Mouse (Mus musculus) hindbrain, embryonic 12.5 days (tissue): Measurements from ENCODE around the gene Bcl6b. TPM values are rescaled to one million over a fixed set of nuclear protein-coding genes. Genes with fewer than 3 reads are reported as not detected.
A peak's percentile ranks its signal among the peaks of the same experiment; 100 is the strongest.

Experiments used
- ATAC-seq: fragments of 200-750 bp; cut with Nextera tagmentation; 2 replicates; pipeline ENCODE4 v1.8.0; 2017; ENCODE audit warnings: moderate TSS enrichment; ENCODE audit not compliant: low FRiP score
- H3K27ac ChIP-seq: fragments of 300-500 bp; sonication (generic); 2 replicates; pipeline ENCODE4 v1.5.1; 2016; ENCODE audit warnings: mild to moderate bottlenecking
- H3K27me3 ChIP-seq: fragments of 300-500 bp; sonication (generic); 2 replicates; pipeline ENCODE4 v1.6.1; 2016; ENCODE audit warnings: mild to moderate bottlenecking
- H3K36me3 ChIP-seq: fragments of 300-500 bp; sonication (generic); 2 replicates; pipeline ENCODE4 v1.6.1; 2016; ENCODE audit warnings: mild to moderate bottlenecking
- H3K4me1 ChIP-seq: fragments of 300-500 bp; sonication (generic); 2 replicates; pipeline ENCODE4 v1.6.1; 2016
- H3K4me2 ChIP-seq: fragments of 300-500 bp; sonication (generic); replicated peaks from 2 replicates; pipeline ENCODE4 v1.6.1; 2016; ENCODE audit warnings: mild to moderate bottlenecking
- H3K4me3 ChIP-seq: fragments of 300-500 bp; sonication (generic); 2 replicates; pipeline ENCODE4 v1.5.1; 2016; ENCODE audit warnings: mild to moderate bottlenecking
- H3K9ac ChIP-seq: fragments of 300-500 bp; sonication (generic); 2 replicates; pipeline ENCODE4 v1.6.1; 2016; ENCODE audit warnings: mild to moderate bottlenecking, moderate library complexity
- H3K9me3 ChIP-seq: fragments of 300-500 bp; sonication (generic); replicated peaks from 2 replicates; pipeline ENCODE4 v1.6.1; 2016; ENCODE audit warnings: mild to moderate bottlenecking
- WGBS: fragments of 180-500 bp; shearing (Covaris S2); methylation state at CpG from one replicate; pipeline ENCODE4 v1.1.7; 2016; 5-methylcytosine and 5-hydroxymethylcytosine counted together
- polyA plus RNA-seq: library from polyadenylated mRNA; unstranded; fragments of >200 nt; fragmentation: Nextera tagmentation; extraction: Ambion mirVana; gene quantifications from 2 replicates; pipeline ENCODE4 v1.2.1, GENCODE M21; 2016

Gene Bcl6b
- polyA plus RNA-seq, 1 experiment from 2014 or later = 5.4 TPM

DNA sequence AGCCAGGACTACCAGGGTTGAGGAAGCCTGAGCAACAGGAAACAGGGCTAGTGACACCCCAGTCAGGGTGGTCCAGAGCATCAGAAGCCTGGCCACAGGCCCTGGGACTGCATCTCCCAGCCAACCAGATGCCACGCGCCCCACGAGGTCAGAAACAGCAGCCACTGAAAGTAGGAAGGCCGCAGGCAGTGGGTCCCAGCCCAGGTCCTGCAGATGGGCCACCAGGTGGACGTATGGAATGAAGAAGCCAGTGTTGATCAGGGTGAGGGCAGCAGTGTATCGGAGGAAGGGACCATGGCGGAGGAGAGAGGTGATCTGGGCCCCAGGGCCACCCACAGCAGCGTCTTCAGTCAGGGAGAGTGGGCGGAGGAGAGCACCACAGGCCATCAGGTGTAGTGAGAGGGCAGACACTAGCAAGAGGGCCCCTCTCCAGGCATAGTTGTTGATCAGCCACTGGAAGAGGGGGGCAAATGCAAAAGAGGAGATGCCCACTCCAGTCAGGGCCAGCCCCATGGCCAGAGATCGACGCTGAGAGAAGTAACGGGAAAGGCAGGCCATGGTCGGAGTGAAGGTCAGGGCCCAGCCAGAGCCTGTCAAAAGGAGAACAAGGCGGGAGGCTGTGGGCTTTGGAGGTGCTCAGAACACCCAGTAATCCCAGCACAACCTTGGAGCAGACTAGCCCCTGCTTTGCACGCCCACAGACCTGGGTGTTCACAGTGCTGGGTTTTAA, 10.7 kb downstream of the Bcl6b start:
- Histone ChIP-seq H3K9ac (peak overlapping the region; percentile 75; the same call in 1 of the 2 replicates), H3K27me3 (peaks cover 48% of the 10 kb centered on the region), H3K27ac (no peak overlapping the region), H3K4me2 (peak overlapping the region; percentile 86), H3K36me3 (peaks cover 21% of the 10 kb centered on the region), H3K4me1 (peaks cover 43% of the 10 kb centered on the region), H3K9me3 (no peaks in the 10 kb centered on the region), H3K4me3 (peak overlapping the region; percentile 53; the same call in 1 of the 2 replicates)
- WGBS = 89% methylated on average over 15 of the region's 15 CpGs
- no peak for ATAC-seq

DNA sequence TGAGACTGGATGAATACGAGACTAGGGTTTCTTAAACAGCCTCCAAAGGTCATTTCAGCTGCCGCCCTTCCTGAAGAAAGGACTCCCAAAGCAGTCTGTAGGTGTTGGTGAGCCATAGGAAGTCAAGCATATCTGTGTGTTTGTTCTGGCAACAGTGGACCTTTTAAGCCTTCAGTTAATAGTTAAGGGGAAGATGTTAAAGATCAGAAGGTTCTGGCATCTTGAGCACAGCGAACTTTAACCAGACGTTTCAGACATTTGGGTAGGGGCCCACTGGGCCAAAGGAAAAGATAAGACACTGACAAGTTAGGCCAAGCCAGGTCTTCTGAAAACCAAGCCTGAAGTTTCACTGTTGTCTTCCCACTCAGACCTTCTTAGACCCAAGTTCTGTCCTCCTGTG, 11.6 kb downstream of the Bcl6b start:
- Histone ChIP-seq H3K4me1 (peaks cover 47% of the 10 kb centered on the region), H3K27me3 (peaks cover 51% of the 10 kb centered on the region), H3K9me3 (no peaks in the 10 kb centered on the region), H3K4me3 (no peak overlapping the region), H3K27ac (no peak overlapping the region), H3K9ac (no peak overlapping the region), H3K36me3 (peaks cover 21% of the 10 kb centered on the region), H3K4me2 (no peak overlapping the region)
- 92% methylated on average over 4 of the region's 4 CpGs for WGBS
- ATAC-seq = no peak

DNA sequence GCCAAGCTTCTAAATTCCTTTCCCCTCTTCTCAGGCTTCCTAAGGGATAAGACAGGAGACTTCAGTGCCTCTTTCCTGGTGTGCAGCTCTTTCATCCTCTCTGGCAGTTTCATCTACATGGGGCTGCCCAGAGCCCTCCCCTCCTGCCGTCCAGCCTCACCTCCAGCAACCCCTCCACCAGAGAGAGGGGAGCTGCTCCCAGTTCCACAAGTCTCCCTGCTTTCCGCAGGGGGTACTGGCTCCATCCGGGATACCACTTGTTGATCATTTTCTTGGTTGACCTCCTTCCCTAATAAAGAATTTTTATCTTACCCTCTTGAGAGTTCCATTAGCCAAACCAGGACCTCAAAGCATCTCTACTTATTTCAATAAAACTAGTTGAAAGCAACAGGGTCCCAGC, 13.5 kb downstream of the Bcl6b start:
- Histone ChIP-seq H3K4me3 (no peak overlapping the region), H3K27me3 (peaks cover 66% of the 10 kb centered on the region), H3K4me1 (peaks cover 35% of the 10 kb centered on the region), H3K9ac (no peak overlapping the region), H3K4me2 (no peak overlapping the region), H3K36me3 (peaks cover 21% of the 10 kb centered on the region), H3K9me3 (no peaks in the 10 kb centered on the region), H3K27ac (no peak overlapping the region)
- no peak for ATAC-seq
- WGBS = 61% methylated on average over 2 of the region's 3 CpGs

DNA sequence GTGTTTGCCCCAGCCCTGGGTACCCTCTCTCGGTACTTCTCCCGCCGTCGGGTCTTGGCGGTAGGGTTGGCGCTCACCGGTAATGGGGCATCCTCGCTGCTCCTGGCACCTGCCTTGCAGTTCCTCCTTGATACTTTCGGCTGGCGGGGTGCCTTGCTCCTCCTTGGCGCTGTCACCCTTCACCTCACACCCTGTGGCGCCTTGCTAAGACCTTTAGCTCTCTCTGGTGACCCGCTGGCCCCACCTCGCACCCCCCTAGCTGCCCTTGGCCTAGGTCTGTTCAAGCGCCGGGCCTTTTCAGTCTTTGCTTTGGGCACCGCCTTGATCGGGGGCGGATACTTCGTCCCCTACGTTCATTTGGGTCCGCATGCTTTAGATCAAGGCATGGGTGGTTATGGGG, 14.3 kb downstream of the Bcl6b start:
- Histone ChIP-seq H3K9ac (no peak overlapping the region), H3K4me3 (peak overlapping the region; percentile 33), H3K4me2 (no peak overlapping the region), H3K27me3 (peaks cover 68% of the 10 kb centered on the region), H3K27ac (no peak overlapping the region), H3K9me3 (no peaks in the 10 kb centered on the region), H3K36me3 (peaks cover 21% of the 10 kb centered on the region), H3K4me1 (peaks cover 35% of the 10 kb centered on the region)
- WGBS = 7% methylated on average over 22 of the region's 22 CpGs
- no peak for ATAC-seq

DNA sequence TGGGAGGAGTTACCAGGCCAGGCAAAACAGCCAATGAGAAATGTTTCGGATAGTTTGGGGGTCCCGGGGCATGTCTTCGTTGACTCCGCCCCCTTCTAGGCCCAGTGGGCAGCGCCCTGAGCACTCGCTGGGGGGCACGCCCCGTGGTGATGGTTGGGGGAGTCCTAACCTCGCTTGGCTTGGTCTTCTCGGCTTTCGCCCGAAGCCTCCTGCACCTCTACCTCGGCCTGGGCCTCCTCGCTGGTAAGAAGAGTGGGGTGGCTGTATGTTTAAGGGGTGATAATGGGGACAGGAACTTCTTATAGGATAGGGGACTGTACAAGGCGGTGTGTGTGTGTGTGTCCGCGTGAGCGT, 14.8 kb downstream of the Bcl6b start:
- Histone ChIP-seq H3K36me3 (peaks cover 21% of the 10 kb centered on the region), H3K4me1 (peaks cover 31% of the 10 kb centered on the region), H3K4me2 (peak overlapping the region; percentile 57), H3K27me3 (peaks cover 68% of the 10 kb centered on the region), H3K9ac (peak overlapping the region; percentile 59; the same call in 1 of the 2 replicates), H3K9me3 (no peaks in the 10 kb centered on the region), H3K4me3 (peak overlapping the region; percentile 33), H3K27ac (no peak overlapping the region)
- no peak; the same call in 1 of the 2 replicates for ATAC-seq
- 6% methylated on average over 18 of the region's 18 CpGs for WGBS

DNA sequence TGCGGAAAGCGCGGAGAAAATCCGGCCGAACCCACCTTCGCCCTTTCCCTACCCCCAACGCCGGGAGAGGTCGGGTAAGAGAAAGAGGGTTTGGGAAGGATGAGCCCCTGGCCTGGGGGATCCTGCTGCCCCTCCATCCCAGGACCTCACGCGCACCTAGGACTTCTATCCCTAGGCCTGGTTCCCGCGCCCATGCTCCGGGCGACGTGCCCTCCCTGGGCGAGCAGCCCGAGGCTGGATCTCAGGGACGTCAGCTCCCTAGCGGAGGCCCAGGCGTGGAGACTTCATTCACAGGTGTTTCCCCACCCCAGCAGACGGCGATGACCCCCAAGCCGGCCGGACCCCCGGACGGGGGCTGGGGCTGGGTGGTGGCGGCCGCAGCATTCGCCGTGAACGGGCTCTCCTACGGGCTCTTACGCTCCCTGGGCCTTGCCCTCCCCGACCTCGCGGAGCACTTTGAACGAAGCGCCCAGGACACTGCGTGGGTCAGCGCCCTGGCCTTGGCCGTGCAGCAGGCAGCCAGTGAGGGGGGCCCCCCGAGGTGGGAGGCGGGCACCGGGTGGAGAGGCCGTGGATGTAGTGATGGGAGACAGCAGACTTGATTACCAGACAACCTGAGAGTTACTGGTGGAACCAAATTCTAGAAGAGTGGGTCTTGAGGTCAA, 15.3 kb downstream of the Bcl6b start:
- WGBS = under 1% methylated on average over 46 of the region's 46 CpGs
- Histone ChIP-seq H3K4me2 (peak overlapping the region; percentile 57), H3K4me1 (peaks cover 26% of the 10 kb centered on the region), H3K4me3 (peak overlapping the region; percentile 33), H3K36me3 (peaks cover 21% of the 10 kb centered on the region), H3K9ac (peak overlapping the region; percentile 59), H3K9me3 (no peaks in the 10 kb centered on the region), H3K27ac (no peak overlapping the region), H3K27me3 (peaks cover 68% of the 10 kb centered on the region)
- ATAC-seq = peak; percentile 38; the same call in 1 of the 2 replicates

DNA sequence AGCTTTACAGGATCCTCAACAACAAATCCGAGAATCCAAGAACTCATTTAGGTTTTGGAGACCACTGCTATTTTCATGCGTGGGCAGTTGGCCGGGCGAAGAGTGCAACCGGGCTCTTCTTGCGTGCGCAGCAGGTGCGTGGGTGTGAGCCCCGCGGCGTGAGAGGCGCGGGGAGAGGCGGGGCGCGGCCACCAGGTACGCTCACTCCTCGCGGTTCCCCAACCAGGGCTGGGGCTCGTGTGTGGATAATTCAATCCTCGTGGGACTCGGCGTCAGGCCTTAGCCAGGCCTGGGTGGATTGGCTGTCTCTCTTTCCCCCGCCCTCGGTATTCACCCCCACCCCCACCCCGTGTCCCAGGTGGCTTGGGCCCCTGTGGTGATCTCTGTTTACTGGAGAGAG, 15.9 kb downstream of the Bcl6b start:
- 7% methylated on average over 26 of the region's 26 CpGs for WGBS
- Histone ChIP-seq H3K4me1 (peaks cover 20% of the 10 kb centered on the region), H3K27ac (no peak overlapping the region), H3K36me3 (peaks cover 19% of the 10 kb centered on the region), H3K9ac (peak overlapping the region; percentile 59), H3K4me2 (peak overlapping the region; percentile 57), H3K27me3 (peaks cover 68% of the 10 kb centered on the region), H3K9me3 (no peaks in the 10 kb centered on the region), H3K4me3 (peak overlapping the region; percentile 33)
- ATAC-seq = peak; percentile 20; the same call in 1 of the 2 replicates

DNA sequence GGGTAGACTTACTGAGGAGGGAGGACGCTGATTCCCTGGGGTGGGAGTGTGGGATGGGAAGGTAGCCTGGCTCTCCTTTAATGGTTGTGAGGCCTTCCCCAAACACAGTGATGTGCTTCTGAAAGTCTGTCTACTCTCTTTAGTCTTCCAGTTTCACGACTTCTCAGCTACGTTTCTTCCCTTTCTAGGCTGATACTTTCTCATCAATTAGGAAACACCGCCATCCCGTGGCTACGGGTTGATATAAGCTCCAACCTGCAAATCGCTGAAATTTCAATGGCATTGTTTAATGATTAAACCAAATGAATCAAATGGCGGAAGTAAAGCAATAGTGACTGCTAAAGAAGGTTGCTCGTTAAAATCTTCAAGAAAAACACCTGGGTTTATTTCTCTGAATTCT, 16.7 kb downstream of the Bcl6b start:
- no peak for ATAC-seq
- peaks cover 15% of the 10 kb centered on the region for H3K36me3 ChIP-seq
- H3K4me2 ChIP-seq = no peak overlapping the region
- H3K4me3 ChIP-seq = no peak overlapping the region
- H3K9ac ChIP-seq = no peak overlapping the region
- WGBS = 19% methylated on average over 9 of the region's 9 CpGs
- peaks cover 16% of the 10 kb centered on the region for H3K4me1 ChIP-seq
- peaks cover 65% of the 10 kb centered on the region for H3K27me3 ChIP-seq
- H3K27ac ChIP-seq = no peak overlapping the region
- H3K9me3 ChIP-seq = no peaks in the 10 kb centered on the region

DNA sequence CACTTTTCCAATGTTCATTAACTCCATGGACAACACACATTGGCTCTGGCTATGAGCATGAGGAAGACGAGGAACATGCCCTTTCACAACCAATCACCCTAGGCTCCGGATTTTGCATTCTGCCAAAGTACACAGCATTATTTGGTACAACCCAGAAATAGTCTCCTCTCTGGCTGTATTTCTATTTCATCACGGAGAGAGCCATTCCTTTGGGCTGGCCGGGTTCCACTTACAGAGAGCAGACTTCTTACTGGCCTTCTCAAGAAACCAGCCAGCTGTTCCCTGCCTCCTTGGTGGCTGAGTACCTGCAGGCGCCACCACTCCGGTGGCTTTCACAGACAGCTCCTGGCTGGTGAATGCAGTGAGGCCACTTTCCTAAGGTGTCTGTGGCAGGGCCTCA, 17.2 kb downstream of the Bcl6b start, which contains the start of gene Slc16a11:
Gene Slc16a11 (plus strand): TSS at position 330 of the 400 bp plus-strand sequence.
- H3K9me3 ChIP-seq = no peaks in the 10 kb centered on the region
- no peak within 1 kb of the TSS for H3K4me3 ChIP-seq
- 73% methylated on average over 6 of the region's 6 CpGs for WGBS
- H3K4me1 ChIP-seq = peaks cover 16% of the 10 kb centered on the region
- H3K9ac ChIP-seq = no peak within 1 kb of the TSS
- H3K36me3 ChIP-seq = peaks cover 10% of the 10 kb centered on the region
- H3K27ac ChIP-seq = no peak within 1 kb of the TSS
- H3K4me2 ChIP-seq = peak within 1 kb of the TSS; percentile 57
- ATAC-seq = no peak
- H3K27me3 ChIP-seq = peaks cover 61% of the 10 kb centered on the region

DNA sequence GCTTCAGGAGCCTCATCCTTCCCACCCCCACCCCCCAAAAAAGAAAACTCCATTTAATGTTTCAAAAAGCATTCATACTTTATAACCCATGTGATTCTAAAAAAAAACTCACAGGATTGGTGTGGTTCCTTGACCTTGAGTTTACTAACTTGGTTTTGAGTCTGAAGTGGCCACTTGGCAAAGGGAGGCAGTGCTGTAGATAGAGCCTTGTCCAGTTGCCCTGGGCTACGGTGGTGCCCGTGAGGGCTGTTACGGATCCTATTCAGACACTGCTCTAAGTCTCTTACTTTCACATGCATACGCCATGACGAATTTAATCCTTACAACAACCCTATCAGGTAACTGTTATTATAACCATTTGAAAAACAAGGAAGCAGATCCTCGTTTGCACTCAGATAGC, 17.6 kb downstream of the Bcl6b start:
- H3K27ac ChIP-seq = no peak overlapping the region
- WGBS = 78% methylated on average over 6 of the region's 6 CpGs
- peaks cover 56% of the 10 kb centered on the region for H3K27me3 ChIP-seq
- no peak overlapping the region for H3K9ac ChIP-seq
- ATAC-seq = no peak
- H3K4me2 ChIP-seq = no peak overlapping the region
- peaks cover 5% of the 10 kb centered on the region for H3K36me3 ChIP-seq
- no peaks in the 10 kb centered on the region for H3K9me3 ChIP-seq
- H3K4me3 ChIP-seq = no peak overlapping the region
- peaks cover 16% of the 10 kb centered on the region for H3K4me1 ChIP-seq

DNA sequence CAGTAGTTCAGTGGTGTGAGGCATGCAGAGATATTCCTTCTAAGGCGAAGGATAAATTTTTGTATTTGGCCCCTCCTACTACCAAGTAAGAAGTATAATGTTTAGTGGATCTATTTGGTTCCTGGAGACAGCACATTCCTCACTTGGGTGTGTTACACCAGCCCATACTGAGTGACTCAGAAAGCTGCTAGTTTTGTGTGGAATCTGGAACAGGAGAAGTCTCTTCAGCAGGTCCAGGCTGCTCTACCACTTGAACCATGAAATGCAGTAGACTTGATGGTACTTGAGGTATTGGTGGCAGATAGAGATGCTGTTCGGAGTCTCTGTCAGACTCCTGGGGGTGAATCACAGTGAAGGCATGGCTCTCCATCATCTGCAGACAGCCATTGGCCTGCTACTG, 18.9 kb downstream of the Bcl6b start:
- H3K27ac ChIP-seq = no peak overlapping the region
- H3K9ac ChIP-seq = no peak overlapping the region
- H3K4me1 ChIP-seq = peaks cover 16% of the 10 kb centered on the region
- ATAC-seq = no peak
- H3K27me3 ChIP-seq = peaks cover 43% of the 10 kb centered on the region
- WGBS = 91% methylated on average over 2 of the region's 2 CpGs
- no peaks in the 10 kb centered on the region for H3K36me3 ChIP-seq
- H3K9me3 ChIP-seq = no peaks in the 10 kb centered on the region
- H3K4me2 ChIP-seq = no peak overlapping the region
- no peak overlapping the region for H3K4me3 ChIP-seq

DNA sequence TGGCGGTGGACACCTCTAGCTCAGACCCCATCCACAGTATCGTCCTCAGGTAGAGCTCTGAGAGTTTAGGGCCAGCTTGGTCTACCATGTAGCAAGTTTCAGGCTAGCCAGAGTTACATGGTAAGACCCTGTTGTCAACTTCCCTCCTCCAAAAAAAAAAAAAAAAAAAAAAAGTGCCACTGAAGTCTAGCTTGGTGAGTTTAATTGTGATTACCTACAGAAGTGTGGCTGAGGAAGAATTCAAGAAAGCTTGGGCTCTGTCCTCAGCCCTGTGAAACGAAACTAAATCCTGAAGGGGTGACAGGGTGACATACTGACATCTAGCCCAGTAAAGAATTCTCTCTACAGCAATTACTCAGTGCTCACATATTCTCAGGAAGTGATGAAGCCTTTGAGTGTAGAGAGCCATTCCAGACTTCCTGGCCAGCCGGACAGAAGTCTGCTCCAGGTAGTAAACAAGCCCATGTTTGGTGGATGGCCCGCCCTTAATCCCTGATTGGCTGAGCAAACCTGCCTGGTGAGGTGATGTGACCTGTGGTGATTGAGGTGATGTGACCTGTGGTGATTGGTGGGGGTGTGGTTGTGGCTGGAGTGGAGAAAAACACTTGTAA, 20.7 kb downstream of the Bcl6b start:
- H3K4me2 ChIP-seq = no peak overlapping the region
- no peak for ATAC-seq
- no peak overlapping the region for H3K4me3 ChIP-seq
- no peaks in the 10 kb centered on the region for H3K9me3 ChIP-seq
- peaks cover 25% of the 10 kb centered on the region for H3K27me3 ChIP-seq
- H3K36me3 ChIP-seq = no peaks in the 10 kb centered on the region
- 73% methylated on average over 5 of the region's 5 CpGs for WGBS
- H3K9ac ChIP-seq = no peak overlapping the region
- no peak overlapping the region for H3K27ac ChIP-seq
- peaks cover 4% of the 10 kb centered on the region for H3K4me1 ChIP-seq
